Mouse (Mus musculus): Measurements from ENCODE around the gene Emp1. TPM values are rescaled to one million over a fixed set of nuclear protein-coding genes. Genes with fewer than 3 reads are reported as not detected.

Gene Emp1
- 100 to 1,000 TPM in 1 of 2 experiments, 10 to 100 TPM in 1; 83.9 to 105 TPM for total RNA-seq (2021)
- long read RNA-seq, experiment 1, partial matches to known transcripts: 14 of 17 reads
- long read RNA-seq, experiment 1, other reads (novel, unspliced or antisense): 0 of 17 reads
- long read RNA-seq, experiment 2, transcript Emp1-201 (5 exons, 2,721 nt): major isoform, 8 of 18 reads
- long read RNA-seq, experiment 2, partial matches to known transcripts: 9 of 18 reads
- long read RNA-seq, experiment 2, other reads (novel, unspliced or antisense): 1 of 18 reads

DNA sequence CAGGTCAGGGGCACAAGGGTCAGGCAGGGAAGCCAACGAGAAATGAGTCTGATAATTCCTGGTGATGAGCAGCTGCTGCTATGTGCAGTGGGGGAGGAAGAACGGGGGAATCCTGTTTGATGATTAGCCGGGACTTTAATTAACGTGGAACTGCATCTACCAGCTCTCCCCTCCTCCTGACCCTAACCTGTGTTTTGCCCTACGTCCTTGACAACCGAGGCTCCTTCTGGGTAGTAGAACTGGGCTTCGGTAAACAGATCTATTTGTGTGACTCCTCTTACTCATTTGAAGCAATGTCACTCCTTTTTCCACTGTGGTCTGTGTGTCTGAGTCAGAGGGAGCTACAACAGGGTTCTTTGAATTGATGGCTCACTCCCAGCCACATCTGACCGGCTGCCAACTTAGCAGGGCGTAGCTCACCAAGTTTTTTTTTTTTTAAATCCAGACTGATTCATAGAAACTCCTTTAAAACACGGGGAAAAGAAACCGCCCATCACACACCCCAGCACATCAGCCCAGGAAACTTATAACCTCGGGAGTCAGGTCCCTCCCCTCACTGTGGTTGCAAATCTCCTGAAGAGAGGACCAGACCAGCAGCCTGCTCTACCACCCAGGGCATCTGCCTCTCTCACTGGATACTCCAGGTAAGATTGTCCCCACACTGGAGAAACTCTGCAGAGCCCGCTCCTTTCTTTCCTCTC is at the start of gene Emp1:
TSS of gene Emp1 (plus strand) at position 87 of the 701 bp plus-strand sequence.
- DNase-seq: peak; percentile 91
- intact Hi-C loops (cut with DNase I; ENCODE audit: low total_unique reads): no loop called here

DNA sequence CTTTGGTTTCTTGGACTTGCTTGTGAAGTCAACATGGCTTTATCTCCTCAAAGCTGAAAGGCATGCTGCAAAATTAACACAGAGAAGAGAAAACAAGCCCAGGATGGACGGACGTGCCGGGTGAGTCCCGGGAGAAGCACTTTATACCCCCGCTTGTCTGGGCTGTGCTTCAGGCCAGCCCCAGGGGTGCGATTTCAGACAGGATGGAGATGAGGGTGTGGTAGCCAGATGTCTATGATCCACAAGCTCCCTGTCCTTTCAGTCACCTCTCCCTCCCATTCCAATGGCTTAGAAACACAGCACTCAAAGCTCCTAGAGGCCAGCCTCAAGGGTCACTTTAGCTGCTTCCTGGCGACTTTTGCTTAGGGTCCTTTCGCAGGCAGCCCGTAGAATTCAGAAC is 48.4 kb upstream of the Emp1 start:
- peak; percentile 69 for DNase-seq
- intact Hi-C loops (cut with DNase I; ENCODE audit: low total_unique reads): no loop called here

DNA sequence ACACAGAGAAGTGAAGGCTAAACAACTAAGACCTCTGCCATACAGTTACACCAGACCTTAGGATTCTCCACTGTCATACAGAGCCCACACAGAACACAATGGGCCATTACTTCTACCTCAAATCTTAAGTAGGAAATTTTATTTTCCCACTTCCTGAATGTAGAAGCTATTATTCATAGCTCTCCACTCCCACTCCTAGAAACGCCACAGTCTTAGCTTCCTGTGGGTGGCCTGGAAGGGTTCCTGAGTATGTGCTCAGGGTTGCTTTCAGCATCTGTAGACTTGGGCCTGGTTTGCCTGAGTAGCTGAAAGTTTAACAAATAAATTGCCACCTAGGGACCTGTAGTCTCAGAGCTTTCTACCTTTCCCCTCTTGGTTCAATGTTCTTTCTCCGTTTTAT is 46.2 kb upstream of the Emp1 start:
- intact Hi-C loops (cut with DNase I; ENCODE audit: low total_unique reads): no loop called here
- no peak for DNase-seq

DNA sequence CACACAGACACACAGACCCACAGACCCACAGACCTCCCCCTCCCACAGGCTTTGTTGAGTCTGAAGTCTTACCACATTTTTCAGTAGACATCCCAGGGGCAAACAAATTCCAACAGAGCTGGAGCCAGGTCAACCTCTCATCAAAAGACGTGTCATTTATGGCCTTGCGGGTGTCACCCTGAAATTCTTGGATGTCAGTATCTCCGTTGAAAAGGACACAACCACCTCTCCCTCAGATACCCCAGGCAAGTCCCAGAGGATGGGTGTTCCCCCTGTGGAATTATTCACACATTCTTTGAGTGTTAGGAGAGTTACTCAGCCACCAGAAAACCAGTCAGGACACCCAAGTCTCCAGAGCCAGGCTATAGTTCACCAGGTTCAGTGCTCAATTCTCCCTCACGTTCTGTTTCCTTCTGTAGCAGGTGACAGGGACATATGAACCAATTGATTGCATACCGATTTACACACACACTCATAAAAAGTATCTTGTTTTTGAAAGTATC is 42.9 kb upstream of the Emp1 start:
- no peak for DNase-seq
- intact Hi-C loops (cut with DNase I; ENCODE audit: low total_unique reads): no loop called here

DNA sequence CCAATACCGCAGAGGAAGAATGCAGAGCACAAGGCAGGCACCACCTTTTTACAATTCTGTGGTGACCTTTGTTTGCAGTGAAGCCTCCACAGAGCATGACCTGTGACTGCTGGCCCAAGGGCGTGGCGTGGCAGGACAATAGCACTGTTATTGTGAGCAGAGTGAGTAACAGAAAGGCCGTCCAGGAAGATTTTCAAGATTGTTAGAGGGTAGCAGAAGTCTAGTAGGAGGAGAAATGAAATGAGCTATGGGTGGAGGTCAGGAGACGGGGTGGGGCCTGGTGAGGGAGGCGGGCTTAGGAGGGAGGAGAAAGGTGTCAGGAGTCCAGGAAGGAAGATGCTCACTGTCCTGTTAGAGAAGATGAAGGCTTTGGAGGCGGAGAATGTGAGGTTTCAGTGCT is 39.6 kb upstream of the Emp1 start:
- peak; percentile 31 for DNase-seq
- intact Hi-C loops (cut with DNase I; ENCODE audit: low total_unique reads): no loop called here

DNA sequence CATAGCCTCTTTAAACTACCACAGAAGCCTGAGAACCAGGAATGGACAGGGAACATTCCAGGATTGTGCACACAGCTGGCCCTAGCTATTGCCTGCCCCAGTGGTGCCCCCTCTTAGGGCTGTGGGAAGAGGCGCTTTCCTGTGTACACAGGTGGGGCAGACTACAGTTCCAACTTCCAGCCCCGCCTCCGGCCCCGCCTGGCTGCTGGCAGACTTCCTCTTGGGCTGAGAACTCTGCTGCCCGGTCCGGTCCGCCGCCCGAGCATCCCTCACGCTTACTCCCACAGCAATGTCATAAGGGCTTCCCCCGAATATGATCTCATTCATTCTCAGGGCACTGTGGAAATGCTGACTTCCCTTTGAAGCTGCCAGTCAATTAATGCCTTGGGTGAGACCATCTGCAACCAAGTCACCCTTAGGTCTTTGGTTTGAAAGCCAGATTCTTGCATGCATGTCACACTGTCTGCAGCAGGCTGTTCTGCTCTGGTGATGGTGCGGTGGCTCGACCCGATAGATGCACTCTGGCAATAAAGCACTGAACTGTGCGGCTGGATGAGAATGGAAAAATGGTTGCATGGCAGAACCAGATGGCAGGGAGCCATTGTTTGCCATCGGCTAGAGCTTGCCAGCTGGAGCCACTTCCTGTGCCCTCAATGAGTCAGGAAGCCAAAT is 38.9 kb upstream of the Emp1 start:
- DNase-seq: peak; percentile 67

DNA sequence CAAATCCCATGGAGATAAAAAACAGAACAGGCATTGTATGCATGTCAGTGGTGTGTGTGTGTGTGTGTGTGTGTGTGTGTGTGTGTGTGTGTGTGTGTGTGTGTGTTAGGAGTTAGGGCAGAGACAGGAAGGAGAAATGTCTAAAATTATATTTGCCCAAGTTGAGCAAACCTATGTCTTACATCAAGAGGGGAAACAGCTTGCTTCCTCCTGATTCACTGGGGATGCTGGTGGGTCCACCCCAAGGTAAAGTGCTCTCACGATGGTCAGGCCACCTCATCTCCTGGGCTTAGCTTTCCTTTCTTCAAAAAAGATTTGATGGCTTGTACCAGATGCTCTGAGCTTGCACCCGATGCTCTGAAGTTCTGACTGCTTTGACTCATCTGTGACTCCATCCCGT is 38.2 kb upstream of the Emp1 start:
- no peak for DNase-seq
- intact Hi-C loops (cut with DNase I; ENCODE audit: low total_unique reads): no loop called here

More for the DNA sequence above, 38.9 kb upstream of the Emp1 start:
- intact Hi-C loops (cut with DNase I; ENCODE audit: low total_unique reads): no loop called here

DNA sequence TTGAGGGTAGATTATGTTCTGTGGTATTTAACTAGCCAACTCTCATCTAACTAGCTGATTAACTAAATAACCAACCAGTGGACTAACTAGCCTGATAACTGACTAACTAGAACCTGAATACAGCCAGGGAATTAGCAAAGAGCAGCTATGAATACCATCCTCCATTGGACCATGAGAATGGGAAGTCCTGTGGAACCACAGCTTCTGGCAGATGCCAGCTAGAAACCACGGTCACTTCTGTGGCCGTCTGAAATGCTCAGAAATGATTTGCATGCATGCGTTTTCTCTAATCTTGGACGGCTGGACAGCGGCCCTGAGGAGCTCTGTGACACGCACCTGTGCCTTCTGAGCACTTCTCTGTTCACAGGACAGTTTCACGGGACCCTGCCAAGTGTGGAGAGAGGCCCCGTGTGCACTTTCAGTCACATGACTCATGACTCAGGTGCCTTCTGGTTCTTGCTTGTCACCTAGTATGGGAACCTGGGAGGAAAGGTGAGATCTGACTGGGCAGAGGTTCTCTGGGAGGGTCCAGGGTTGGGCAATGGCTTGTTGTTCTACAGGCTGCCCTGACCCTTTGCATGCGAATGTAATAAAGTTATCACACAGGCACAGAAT is 37.6 kb upstream of the Emp1 start:
- DNase-seq: no peak
- intact Hi-C loops (cut with DNase I; ENCODE audit: low total_unique reads): no loop called here

DNA sequence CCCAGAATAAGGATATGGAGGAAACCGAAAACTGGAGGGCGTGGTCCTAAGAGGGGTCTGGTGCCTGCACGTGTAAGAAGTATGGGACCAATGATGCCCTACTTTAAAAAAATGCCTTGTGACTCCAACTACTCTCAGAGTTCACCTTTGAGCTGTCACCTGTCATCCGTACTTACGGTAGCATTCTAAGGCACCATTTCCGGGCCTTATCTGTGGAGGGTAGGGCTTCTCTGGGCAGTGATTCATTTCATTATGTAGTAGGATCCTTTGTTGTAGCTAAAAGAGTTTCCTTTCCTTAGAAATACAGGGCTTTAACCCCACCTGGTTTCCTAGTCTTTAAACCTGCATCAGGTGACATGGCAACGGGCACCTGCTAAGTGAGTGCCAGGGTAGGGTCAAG is 35.5 kb upstream of the Emp1 start:
- intact Hi-C loops (cut with DNase I; ENCODE audit: low total_unique reads): no loop called here
- no peak for DNase-seq

DNA sequence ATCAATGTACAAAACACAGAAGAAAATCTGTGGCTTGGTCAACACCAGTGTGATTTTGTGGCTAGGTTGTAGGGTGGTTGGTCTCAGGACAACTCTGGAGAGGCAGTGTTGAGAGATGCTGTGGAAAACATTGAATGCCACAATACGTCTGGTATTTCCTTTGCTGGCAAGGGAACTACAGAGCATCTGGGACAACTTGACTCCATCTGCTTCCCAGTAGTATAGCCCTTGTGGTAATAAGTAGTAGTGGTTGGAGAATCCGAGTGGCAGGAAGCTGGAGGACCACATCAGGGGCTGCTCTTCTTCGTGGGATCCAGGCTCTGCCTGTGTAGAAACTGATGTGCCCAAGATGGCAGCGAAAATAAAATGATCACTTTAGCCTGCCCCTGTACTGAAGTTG is 30.4 kb upstream of the Emp1 start:
- DNase-seq: no peak
- intact Hi-C loops (cut with DNase I; ENCODE audit: low total_unique reads): no loop called here

DNA sequence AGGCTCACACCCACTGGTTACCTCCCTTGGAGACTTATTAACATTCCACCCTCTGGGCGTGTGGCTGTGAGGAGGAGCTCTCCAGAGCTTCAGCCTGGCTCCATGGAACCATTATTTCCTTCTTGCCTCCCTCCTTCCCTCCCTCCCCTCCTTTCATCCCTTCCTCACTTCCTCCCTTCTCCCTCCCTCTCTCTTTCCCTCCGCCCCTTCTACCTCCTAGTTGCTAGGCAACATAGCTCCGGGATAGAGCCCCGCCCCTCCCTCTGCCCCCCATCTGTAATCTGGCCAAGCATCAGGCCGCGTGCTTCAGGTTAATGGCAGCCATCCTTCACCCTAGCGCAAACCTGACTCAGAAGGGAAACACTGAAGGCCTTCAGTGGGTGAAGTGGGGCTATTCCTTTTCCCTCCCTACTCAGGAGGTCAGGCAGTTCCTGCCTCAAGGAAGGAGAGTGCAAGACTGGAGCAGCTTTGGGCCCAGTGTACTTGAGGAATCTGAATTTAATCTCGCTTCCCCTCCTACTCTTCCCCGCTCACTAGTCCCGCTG is 29.5 kb upstream of the Emp1 start:
- DNase-seq: peak; percentile 23
- intact Hi-C loops (cut with DNase I; ENCODE audit: low total_unique reads): no loop called here

DNA sequence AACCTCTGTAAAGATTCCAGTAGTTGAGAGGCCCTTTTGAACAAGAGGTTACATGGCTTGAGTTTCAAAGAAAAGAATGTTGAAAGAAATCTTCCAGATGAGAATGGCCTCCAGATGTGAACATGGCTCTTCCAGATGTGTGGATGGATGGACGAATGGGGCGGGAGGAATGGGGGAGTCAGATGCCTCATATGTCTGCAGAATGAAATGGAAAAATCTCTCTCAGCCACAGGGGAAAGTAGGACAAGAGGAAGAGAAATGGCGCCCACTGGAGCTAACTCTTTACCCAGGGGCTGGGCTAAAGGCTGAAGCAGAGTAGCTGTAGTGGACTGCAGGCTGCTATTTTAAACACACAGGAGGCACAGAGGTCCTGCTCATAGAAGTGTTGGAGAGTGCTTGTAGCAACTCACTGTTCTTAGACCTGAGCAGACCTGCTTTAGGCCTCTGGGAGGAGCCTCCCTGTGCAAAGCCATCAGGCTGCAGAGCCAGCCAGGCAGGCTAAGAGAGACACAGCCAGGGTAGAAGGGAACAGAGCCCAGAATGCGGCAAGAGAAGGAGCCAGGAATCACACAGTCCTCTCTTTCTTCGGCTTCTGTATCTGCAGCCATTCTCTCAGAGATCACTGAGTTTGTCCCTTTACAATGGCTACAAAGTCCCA is 28.2 kb upstream of the Emp1 start:
- intact Hi-C loops (cut with DNase I; ENCODE audit: low total_unique reads): no loop called here

DNA sequence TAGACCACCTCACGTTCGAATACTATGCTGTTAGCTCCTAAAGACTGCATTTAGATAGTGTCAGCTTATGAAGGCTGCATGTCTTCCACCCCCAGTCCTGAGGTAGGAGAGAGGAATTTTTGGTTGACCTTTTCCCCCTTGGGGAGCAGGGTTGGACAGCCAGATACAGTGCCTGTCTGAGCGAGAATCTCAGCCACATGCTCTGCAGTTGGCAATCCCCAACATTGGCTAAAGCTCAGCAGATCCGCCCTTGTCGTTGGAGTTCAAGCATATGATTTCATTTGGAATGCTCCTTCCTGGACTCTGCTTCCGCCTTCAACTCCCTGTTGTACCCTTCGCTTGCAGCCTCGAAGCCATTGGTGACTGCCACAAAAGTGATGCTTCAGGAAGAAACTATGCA is 26.0 kb upstream of the Emp1 start:
- intact Hi-C loops (cut with DNase I; ENCODE audit: low total_unique reads): no loop called here
- peak; percentile 25 for DNase-seq

More for the DNA sequence above, 28.2 kb upstream of the Emp1 start:
- peak; percentile 65 for DNase-seq

DNA sequence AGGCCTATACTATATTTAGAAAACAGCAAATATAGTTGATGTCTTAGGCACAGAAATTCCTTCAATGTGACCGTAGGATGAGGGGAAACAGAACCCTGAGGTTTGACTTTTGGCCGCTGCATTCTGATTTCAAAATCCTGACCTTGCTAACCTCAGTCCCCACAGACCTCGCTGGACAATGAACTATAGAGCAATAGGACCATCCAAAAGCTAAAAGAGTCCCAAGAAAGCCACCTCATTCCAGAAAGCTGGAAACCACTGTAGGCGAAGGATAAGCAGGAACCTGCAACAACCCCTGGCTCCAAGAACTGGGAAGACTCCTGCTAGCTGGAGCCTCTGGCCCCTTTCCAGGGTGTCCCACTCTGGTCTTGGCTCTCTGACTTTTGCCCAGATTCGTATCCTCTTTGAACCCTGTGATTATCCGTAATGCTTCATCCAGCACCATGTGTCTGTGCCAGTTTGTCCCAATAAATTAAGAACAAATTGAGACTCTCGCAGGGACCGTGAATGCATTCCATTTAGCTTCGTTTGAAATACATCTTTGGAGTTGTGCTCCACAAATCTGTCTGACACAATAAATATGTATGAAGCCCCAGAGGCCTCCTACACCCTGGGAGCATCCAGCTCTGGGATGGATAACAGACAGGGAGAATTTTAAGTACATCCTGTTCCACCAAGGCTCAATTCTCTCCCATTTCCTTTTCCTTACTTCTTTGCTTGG is 21.8 kb upstream of the Emp1 start:
- peak; percentile 60 for DNase-seq
- intact Hi-C loops (cut with DNase I; ENCODE audit: low total_unique reads): no loop called here

DNA sequence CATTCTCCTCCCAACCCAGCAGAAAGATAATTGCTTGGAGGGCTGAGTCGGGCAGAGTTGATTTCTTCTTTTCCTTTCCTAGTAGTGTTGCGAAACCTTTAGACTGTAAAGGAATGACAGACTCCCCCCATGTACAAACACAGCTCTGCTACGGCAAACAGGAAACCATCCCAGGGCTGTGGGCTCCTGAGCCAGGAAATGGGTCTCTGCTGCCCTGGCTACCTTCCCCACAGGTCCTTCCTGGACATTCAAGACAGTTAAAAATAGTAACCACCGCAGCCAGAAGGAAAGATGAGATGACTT is 21.3 kb upstream of the Emp1 start:
- intact Hi-C loops (cut with DNase I; ENCODE audit: low total_unique reads): no loop called here
- DNase-seq: no peak

DNA sequence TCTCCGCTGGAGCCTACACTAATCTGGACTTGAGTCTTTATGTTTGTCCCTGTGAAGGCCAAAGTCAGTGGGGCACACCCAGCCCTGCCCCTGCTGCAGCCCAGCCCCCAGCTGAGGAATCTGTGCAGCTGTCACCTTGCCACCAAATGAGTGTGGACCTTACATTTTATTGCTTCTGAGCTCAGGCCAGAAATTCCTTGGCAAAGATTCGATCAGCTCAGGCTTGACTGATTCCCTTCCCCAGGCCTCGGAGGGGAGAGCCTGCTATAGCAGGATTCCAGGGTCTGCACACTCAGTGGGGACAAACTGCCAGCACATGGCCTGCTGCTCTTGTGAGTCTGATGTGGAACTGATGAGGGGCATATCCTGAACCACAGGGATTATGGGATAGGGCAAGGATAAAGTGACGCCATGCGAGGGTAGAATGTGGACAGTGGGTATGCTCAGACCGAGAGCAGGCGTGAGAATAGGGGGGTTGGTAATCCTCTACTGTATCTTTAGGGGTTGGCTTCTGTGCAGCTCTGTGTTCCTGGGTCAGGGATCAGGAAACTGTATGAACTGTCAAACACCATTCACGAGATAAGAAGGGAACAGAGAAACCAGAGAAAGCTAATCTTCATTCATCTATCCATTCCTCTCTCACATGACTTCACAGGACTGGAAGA is 10.6 kb upstream of the Emp1 start:
- peak; percentile 61 for DNase-seq
- intact Hi-C loops (cut with DNase I; ENCODE audit: low total_unique reads): no loop called here

DNA sequence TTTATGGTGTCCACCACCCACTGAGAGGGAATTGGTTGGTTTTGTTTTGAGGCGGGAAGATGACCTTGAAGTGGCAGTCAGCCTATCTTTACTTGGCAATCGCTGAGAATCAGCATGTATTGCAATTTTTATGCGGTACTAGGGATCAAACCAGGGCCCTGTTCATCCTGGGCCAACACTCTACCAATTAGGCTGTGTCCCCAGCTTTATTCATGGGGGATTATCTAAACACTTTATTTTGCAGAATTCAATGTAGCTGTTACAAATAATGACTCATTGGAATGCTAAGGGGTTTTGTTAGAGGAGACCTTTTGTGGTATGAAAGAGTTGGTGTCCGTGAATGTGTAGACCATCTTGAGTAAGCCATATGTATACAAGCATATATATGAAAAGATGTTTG is 9.8 kb upstream of the Emp1 start:
- intact Hi-C loops (cut with DNase I; ENCODE audit: low total_unique reads): no loop called here
- DNase-seq: no peak

DNA sequence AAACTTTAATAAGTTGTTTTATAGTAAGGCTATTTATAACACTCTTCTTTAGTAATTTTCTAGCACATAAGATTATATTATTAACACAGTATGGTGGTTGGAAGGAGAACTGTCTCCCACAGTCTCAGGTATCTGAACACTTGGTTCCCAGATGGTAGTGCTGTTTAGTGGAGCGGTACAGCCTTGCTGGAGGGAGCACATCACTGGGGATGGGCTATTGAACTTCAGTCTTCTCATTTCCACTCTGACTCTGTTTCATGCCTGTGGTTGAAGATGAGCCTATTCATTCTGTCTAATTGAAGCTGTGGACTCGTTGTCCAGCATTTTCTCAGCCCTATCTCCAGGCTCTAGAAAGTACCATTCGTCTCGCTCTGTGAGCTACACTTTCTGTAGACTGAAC is 7.4 kb upstream of the Emp1 start:
- DNase-seq: no peak
- intact Hi-C loops (cut with DNase I; ENCODE audit: low total_unique reads): no loop called here

DNA sequence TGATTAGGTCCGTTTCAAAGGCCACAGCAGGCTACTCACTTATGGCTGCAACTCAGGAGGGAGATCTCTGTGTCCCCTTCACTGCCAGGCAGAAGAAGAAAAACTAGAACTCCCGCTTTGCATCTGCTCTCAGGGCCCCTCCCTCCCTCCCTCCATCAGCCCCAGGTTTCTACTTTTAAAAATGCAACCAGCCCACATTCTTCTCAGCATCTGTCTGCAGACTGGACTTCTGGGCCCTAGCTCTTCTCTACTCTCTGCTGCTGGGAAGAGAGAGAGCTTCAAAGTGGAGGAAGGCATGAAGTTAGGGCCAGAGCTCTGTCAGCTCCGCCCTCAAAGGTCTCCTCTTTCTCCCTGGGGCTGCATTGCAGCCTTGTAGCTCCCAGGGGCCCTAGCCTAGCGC is 2.0 kb upstream of the Emp1 start:
- intact Hi-C loops (cut with DNase I; ENCODE audit: low total_unique reads): no loop called here
- no peak for DNase-seq
